24 mouse cellular contexts compared by ENCODE assay signal in the genomic region with DNA sequence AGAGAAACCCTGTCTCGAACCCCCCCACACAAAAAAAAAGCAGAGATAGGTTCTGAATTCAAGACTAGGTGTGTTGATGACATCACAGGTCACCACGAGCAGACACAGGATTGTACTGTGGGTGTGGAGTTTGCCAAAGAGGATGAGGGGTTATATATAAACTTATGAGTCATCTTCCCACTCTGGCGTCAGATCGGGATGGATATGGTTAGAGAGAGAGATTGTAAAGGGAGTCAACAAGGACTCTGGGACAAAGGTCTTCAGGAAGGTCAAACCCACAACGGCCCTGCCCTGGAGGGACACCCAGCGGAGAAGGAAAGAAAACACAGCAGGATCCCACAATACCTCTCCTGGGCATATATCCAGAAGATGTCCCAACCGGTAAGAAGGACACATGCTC.
"Had no signal": no experiment of that assay in that cellular context is flagged by ENCODE, and none has a peak within 500 bp of the region (broad histone marks: within the 10 kb centered on the region; RNA-seq: fewer than 3 reads in every experiment).

No protein-coding gene starts in this region.

- H3K4me2 ChIP-seq: heart, embryonic 11.5 days; heart, embryonic 13.5 days; heart, embryonic 15.5 days; hindbrain, embryonic 13.5 days; hindbrain, embryonic 15.5 days; limb, embryonic 12.5 days; liver, embryonic 13.5 days; liver, embryonic 15.5 days had no signal

- H3K9me3 ChIP-seq: heart, embryonic 15.5 days; hindbrain, embryonic 13.5 days; hindbrain, embryonic 15.5 days; limb, embryonic 10.5 days; liver, embryonic 13.5 days; liver, embryonic 15.5 days had no signal

- H3K9ac ChIP-seq: heart, embryonic 13.5 days; heart, embryonic 15.5 days; hindbrain, embryonic 13.5 days; hindbrain, embryonic 15.5 days; limb, embryonic 12.5 days; liver, embryonic 13.5 days; liver, embryonic 15.5 days had no signal

- ATAC-seq: hindbrain, postnatal 0 days; intestine, embryonic 16.5 days had no signal

- H3K4me3 ChIP-seq: heart, adult 2 months; heart, embryonic 13.5 days; heart, embryonic 15.5 days; hindbrain, embryonic 13.5 days; hindbrain, embryonic 15.5 days; limb, embryonic 10.5 days; limb, embryonic 12.5 days; liver, embryonic 13.5 days; liver, embryonic 15.5 days had no signal

- H3K27ac ChIP-seq: heart, adult 2 months; heart, embryonic 13.5 days; heart, embryonic 15.5 days; hindbrain, embryonic 13.5 days; hindbrain, embryonic 15.5 days; hindbrain, postnatal 0 days; kidney, postnatal 0 days; limb, embryonic 10.5 days; limb, embryonic 12.5 days; liver, embryonic 13.5 days; liver, embryonic 15.5 days had no signal

- H3K27me3 ChIP-seq: heart, embryonic 13.5 days; heart, embryonic 15.5 days; hindbrain, embryonic 13.5 days; hindbrain, embryonic 15.5 days; limb, embryonic 12.5 days; liver, embryonic 13.5 days; liver, embryonic 15.5 days had no signal

- DNase-seq: gastrocnemius, postnatal 14 days; gastrocnemius, postnatal 36 days; heart, adult 11 months; heart, adult 2 months; heart, postnatal 14 days; heart, postnatal 36 days; kidney, adult 11 months; kidney, adult 8-10 months; kidney, postnatal 14 days; kidney, postnatal 36 days; layer of hippocampus, adult 9-11 months; layer of hippocampus, postnatal 36 days; liver, embryonic 13.5 days had no signal

- H3K36me3 ChIP-seq: heart, embryonic 13.5 days; heart, embryonic 15.5 days; hindbrain, embryonic 13.5 days; hindbrain, embryonic 15.5 days; limb, embryonic 10.5 days; limb, embryonic 12.5 days; liver, embryonic 13.5 days; liver, embryonic 15.5 days had no signal

- H3K4me1 ChIP-seq: heart, embryonic 15.5 days; hindbrain, embryonic 13.5 days; hindbrain, embryonic 15.5 days; limb, embryonic 10.5 days; limb, embryonic 12.5 days; liver, embryonic 13.5 days; liver, embryonic 15.5 days had no signal
